Mouse (Mus musculus) limb, embryonic 15.5 days (tissue): ENCODE measurements around the gene Ipo11. TPM values are rescaled to one million over a fixed set of nuclear protein-coding genes. Genes with fewer than 3 reads are reported as not detected.
"Not testable (repeated sequence)": the region's sequence is repeated elsewhere in the genome, so short reads cannot be mapped to it uniquely, and the experiment has no call there.

Source experiments
- ATAC-seq: fragments of 200-750 bp; cut with Nextera tagmentation; 2 replicates; pipeline ENCODE4 v1.8.0; 2017; ENCODE audit warnings: low read depth, moderate TSS enrichment; ENCODE audit not compliant: insufficient number of reproducible peaks, low FRiP score, low TSS enrichment
- H3K27ac ChIP-seq: fragments of 300-500 bp; sonication (generic); 2 replicates; pipeline ENCODE4 v1.5.1; 2015; ENCODE audit warnings: moderate library complexity, mild to moderate bottlenecking, inconsistent platforms
- H3K27me3 ChIP-seq: fragments of 300-500 bp; sonication (generic); 2 replicates; pipeline ENCODE4 v1.6.1; 2015; ENCODE audit warnings: inconsistent platforms
- H3K36me3 ChIP-seq: fragments of 300-500 bp; sonication (generic); 2 replicates; pipeline ENCODE4 v1.6.1; 2015; ENCODE audit warnings: inconsistent platforms
- H3K4me1 ChIP-seq: fragments of 300-500 bp; sonication (generic); 2 replicates; pipeline ENCODE4 v1.6.1; 2015; ENCODE audit warnings: inconsistent platforms
- H3K4me2 ChIP-seq: fragments of 300-500 bp; sonication (generic); 2 replicates; pipeline ENCODE4 v1.6.1; 2015; ENCODE audit warnings: mild to moderate bottlenecking, inconsistent platforms
- H3K4me3 ChIP-seq: fragments of 300-500 bp; sonication (generic); 2 replicates; pipeline ENCODE4 v1.5.1; 2015; ENCODE audit warnings: mild to moderate bottlenecking, inconsistent platforms
- H3K9ac ChIP-seq: fragments of 300-500 bp; sonication (generic); 2 replicates; pipeline ENCODE4 v1.6.1; 2015; ENCODE audit warnings: inconsistent platforms
- H3K9me3 ChIP-seq: fragments of 300-500 bp; sonication (generic); 2 replicates; pipeline ENCODE4 v1.6.1; 2016; ENCODE audit warnings: inconsistent platforms
- WGBS: fragments of 180-500 bp; shearing (Covaris S2); methylation state at CpG from one replicate; pipeline ENCODE4 v1.1.7; 2015; 5-methylcytosine and 5-hydroxymethylcytosine counted together
- polyA plus RNA-seq: library from polyadenylated mRNA; unstranded; fragments of >200 nt; fragmentation: Nextera tagmentation; extraction: Ambion mirVana; gene quantifications from 2 replicates; pipeline ENCODE4 v1.2.1, GENCODE M21; 2015

Ipo11 gene
- polyA plus RNA-seq, 1 experiment from 2014 or later: 42.4 TPM

- Histone ChIP-seq H3K27me3 (no peaks in the 10 kb centered on the region), H3K9ac (0 out of 2 replicates have a peak overlapping the region, but pooled peaks have one; percentile 89), H3K36me3 (no peaks in the 10 kb centered on the region), H3K27ac (no peak overlapping the region), H3K4me2 (peak overlapping the region; percentile 69), H3K4me3 (peak overlapping the region; percentile 100), H3K9me3 (no peaks in the 10 kb centered on the region), H3K4me1 (no peaks in the 10 kb centered on the region; the same call in 1 of the 2 replicates)
- 28% methylated on average over 7 of the region's 7 CpGs for WGBS
- no peak for ATAC-seq
These were observed 347 bp upstream of the Ipo11 start for GRCm38 (mm10) chr13:106937138-106937472.

DNA sequence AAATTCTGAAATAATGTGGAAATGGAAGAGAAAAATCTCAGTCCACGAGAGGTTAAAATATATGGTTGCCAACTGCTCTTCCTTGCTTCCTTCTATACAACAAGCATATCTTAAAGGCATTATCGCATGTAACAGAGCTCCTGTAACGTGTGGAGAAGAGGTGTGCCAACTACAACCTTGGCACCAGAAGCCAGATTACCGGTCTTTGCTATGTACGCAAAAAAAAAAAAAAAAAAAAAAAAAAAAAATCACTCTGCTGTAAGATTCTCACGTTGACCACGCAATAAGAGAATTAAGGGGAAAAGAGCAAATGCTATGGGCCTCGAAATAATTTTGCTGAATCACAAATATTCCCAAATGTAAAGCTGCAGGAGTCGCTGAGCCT, 895 bp downstream of the Ipo11 start:
- WGBS: 7% methylated on average over 9 of the region's 9 CpGs
- H3K27ac ChIP-seq: peak overlapping the region; percentile 86
- H3K4me3 ChIP-seq: peak overlapping the region; percentile 100
- H3K4me1 ChIP-seq: no peaks in the 10 kb centered on the region; the same call in 1 of the 2 replicates
- H3K9me3 ChIP-seq: no peaks in the 10 kb centered on the region
- H3K27me3 ChIP-seq: no peaks in the 10 kb centered on the region
- H3K9ac ChIP-seq: peak overlapping the region; percentile 89
- peak overlapping the region; percentile 69 for H3K4me2 ChIP-seq
- no peaks in the 10 kb centered on the region for H3K36me3 ChIP-seq
- ATAC-seq: no peak

- Histone ChIP-seq H3K4me2 (no peak overlapping the region), H3K9me3 (no peaks in the 10 kb centered on the region), H3K27me3 (no peaks in the 10 kb centered on the region), H3K27ac (no peak overlapping the region), H3K4me1 (no peaks in the 10 kb centered on the region), H3K9ac (no peak overlapping the region), H3K4me3 (no peak overlapping the region), H3K36me3 (peaks cover 13% of the 10 kb centered on the region)
- 92% methylated on average over 2 of the region's 2 CpGs for WGBS
- ATAC-seq: no peak
These were observed 7.6 kb downstream of the Ipo11 start for GRCm38 (mm10) chr13:106929201-106929600.

GRCm38 (mm10) chr13:106928296-106928695, 8.5 kb downstream of the Ipo11 start:
- Histone ChIP-seq H3K27ac (no peak overlapping the region), H3K9me3 (no peaks in the 10 kb centered on the region), H3K9ac (no peak overlapping the region), H3K36me3 (peaks cover 16% of the 10 kb centered on the region), H3K4me2 (no peak overlapping the region), H3K27me3 (no peaks in the 10 kb centered on the region), H3K4me3 (no peak overlapping the region), H3K4me1 (no peaks in the 10 kb centered on the region)
- ATAC-seq: no peak
- 94% methylated on average over 4 of the region's 4 CpGs for WGBS

DNA sequence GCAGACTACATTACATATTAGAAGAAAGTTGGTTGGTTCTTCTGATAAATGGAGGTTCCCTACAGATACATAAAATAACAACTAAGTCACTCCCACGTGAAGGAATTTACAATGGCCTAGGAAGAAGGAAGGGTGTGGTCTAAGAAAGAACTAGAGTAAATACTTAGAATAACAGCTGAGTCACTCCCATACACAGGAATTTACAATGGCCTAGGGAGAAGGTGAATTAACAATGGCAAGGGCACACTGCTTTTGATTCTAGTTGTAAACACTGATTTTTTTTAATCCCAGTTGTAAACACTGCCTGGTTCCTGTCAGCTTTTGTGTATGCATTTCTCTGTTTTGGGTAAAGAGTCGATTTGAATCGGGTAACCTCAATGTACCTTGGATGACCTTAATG, 10.8 kb downstream of the Ipo11 start:
- not testable (repeated sequence) for H3K4me2 ChIP-seq, H3K27ac ChIP-seq, ATAC-seq, H3K4me3 ChIP-seq, H3K9me3 ChIP-seq, H3K4me1 ChIP-seq, H3K27me3 ChIP-seq, H3K9ac ChIP-seq
- peaks cover 34% of the 10 kb centered on the region for H3K36me3 ChIP-seq
- 93% methylated on average over 3 of the region's 3 CpGs for WGBS

GRCm38 (mm10) chr13:106918322-106919050, 18.3 kb downstream of the Ipo11 start:
- Histone ChIP-seq H3K36me3 (peaks cover 39% of the 10 kb centered on the region), H3K9me3 (no peaks in the 10 kb centered on the region), H3K4me3 (no peak overlapping the region), H3K27me3 (no peaks in the 10 kb centered on the region), H3K4me1 (no peaks in the 10 kb centered on the region), H3K27ac (no peak overlapping the region), H3K9ac (no peak overlapping the region), H3K4me2 (no peak overlapping the region)
- ATAC-seq: no peak
- 87% methylated on average over 7 of the region's 7 CpGs for WGBS

- H3K9me3 ChIP-seq: no peaks in the 10 kb centered on the region
- no peak overlapping the region for H3K4me2 ChIP-seq
- H3K4me3 ChIP-seq: no peak overlapping the region
- no peak for ATAC-seq
- no peaks in the 10 kb centered on the region for H3K27me3 ChIP-seq
- 42% methylated on average over 3 of the region's 3 CpGs for WGBS
- no peak overlapping the region for H3K9ac ChIP-seq
- H3K4me1 ChIP-seq: no peaks in the 10 kb centered on the region
- no peak overlapping the region for H3K27ac ChIP-seq
- peaks cover 26% of the 10 kb centered on the region for H3K36me3 ChIP-seq
These were observed 23.5 kb downstream of the Ipo11 start for GRCm38 (mm10) chr13:106913125-106913736.

DNA sequence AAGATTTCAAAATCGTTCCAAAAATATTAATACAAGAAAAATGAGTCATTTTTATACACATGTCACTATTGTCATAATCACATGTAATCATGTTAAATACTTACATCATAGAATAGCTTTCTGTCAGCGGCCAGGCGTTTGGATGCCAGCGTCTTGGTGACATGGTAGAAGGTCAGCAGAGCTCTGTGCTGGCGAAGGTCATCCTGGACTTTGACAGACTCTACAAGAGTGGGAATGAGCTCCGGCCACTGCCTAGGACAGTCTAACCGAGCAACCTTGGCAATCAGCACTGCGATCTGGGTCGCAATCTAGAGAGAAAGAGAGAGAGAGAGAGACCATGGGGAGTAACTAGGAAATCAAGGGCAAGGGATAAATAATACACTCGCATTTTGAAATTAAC, 26.7 kb downstream of the Ipo11 start:
- no peaks in the 10 kb centered on the region for H3K4me1 ChIP-seq

DNA sequence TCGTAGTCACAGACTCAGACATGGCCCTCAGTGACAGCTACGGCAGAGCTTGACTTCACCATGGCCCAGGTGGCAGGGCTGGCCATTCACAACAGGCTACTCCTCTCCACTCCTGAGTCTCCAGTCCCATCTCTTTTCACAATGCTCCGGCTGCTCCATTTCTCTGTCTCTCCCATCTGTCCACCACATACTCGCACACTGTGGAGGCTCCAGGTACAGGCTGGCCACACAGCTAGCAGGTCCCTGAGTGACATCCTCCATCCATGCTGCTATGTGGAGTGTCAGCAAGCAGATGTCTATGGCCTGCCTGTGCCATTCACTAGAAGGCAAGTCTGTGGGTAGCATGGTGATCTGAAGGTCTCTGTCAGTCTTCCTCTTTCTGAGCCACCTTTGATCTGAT, 29.5 kb downstream of the Ipo11 start:
- Histone ChIP-seq H3K4me3 (no peak overlapping the region), H3K4me1 (no peaks in the 10 kb centered on the region), H3K9ac (no peak overlapping the region), H3K27ac (no peak overlapping the region), H3K4me2 (no peak overlapping the region), H3K36me3 (peaks cover 41% of the 10 kb centered on the region), H3K9me3 (no peaks in the 10 kb centered on the region), H3K27me3 (no peaks in the 10 kb centered on the region)
- ATAC-seq: no peak
- over 99% methylated on average over 4 of the region's 4 CpGs for WGBS

More for the DNA sequence above, 26.7 kb downstream of the Ipo11 start:
- WGBS: 93% methylated on average over 10 of the region's 10 CpGs
- Histone ChIP-seq H3K4me2 (no peak overlapping the region), H3K36me3 (peaks cover 41% of the 10 kb centered on the region), H3K4me3 (no peak overlapping the region), H3K9ac (no peak overlapping the region), H3K27me3 (no peaks in the 10 kb centered on the region), H3K27ac (no peak overlapping the region), H3K9me3 (no peaks in the 10 kb centered on the region)
- no peak for ATAC-seq

DNA sequence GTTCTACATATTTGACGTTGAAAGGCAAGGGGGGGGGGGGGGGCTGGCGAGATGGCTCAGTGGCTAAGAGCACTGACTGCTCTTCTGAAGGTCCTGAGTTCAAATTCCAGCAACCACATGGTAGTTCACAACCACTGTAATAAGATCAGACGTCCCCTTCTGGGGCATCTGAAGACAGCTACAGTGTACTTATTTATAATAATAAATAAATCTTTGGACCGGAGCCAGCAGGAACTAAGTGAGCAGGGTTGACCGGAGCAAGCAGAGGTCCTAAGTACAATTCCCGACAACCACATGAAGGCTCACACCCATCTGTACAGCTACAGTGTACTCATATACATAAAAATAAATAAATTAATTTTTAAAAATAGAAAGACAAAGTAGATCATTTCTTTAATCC, 31.6 kb downstream of the Ipo11 start:
- not testable (repeated sequence) for ATAC-seq, H3K27ac ChIP-seq, H3K27me3 ChIP-seq, H3K4me1 ChIP-seq, H3K4me2 ChIP-seq, H3K9me3 ChIP-seq, H3K9ac ChIP-seq, H3K4me3 ChIP-seq
- 82% methylated on average over 6 of the region's 6 CpGs for WGBS
- peaks cover 44% of the 10 kb centered on the region for H3K36me3 ChIP-seq

GRCm38 (mm10) chr13:106904637-106905036, 32.1 kb downstream of the Ipo11 start:
- no peak overlapping the region for H3K4me3 ChIP-seq
- no peak overlapping the region for H3K9ac ChIP-seq
- H3K4me1 ChIP-seq: no peaks in the 10 kb centered on the region
- no peak overlapping the region for H3K27ac ChIP-seq
- H3K9me3 ChIP-seq: no peaks in the 10 kb centered on the region
- peaks cover 44% of the 10 kb centered on the region for H3K36me3 ChIP-seq
- ATAC-seq: no peak
- no peak overlapping the region for H3K4me2 ChIP-seq
- H3K27me3 ChIP-seq: no peaks in the 10 kb centered on the region
- WGBS: 75% methylated on average over 3 of the region's 3 CpGs

- Histone ChIP-seq H3K27ac (no peak overlapping the region), H3K36me3 (peaks cover 19% of the 10 kb centered on the region), H3K9ac (no peak overlapping the region), H3K4me3 (no peak overlapping the region), H3K27me3 (no peaks in the 10 kb centered on the region), H3K9me3 (no peaks in the 10 kb centered on the region), H3K4me1 (no peaks in the 10 kb centered on the region), H3K4me2 (no peak overlapping the region)
- ATAC-seq: no peak
- WGBS: 92% methylated on average over 2 of the region's 2 CpGs
These were observed 42.5 kb downstream of the Ipo11 start for GRCm38 (mm10) chr13:106894284-106894683.
